Mouse (Mus musculus) retina, adult 2 months (tissue): ENCODE results near the gene Serpina1b.
"Not testable (repeated sequence)": the region's sequence is repeated elsewhere in the genome, so short reads cannot be mapped to it uniquely, and the experiment has no call there.

Experiments
- DNase-seq: peaks from one replicate; pipeline ENCODE4 v3.0.0-alpha.2; 2012; ENCODE audit warnings: low read depth, low spot score

Gene Serpina1b

GRCm38 (mm10) chr12:103830273-103830672, at the start of gene Serpina1b:
Gene Serpina1b, minus strand, starts transcription at chr12:103830373.
- not testable (repeated sequence) for DNase-seq

- not testable (repeated sequence) for DNase-seq
These were observed 36.7 kb upstream of the Serpina1b start for GRCm38 (mm10) chr12:103866873-103867272.

GRCm38 (mm10) chr12:103863101-103863974, 33.2 kb upstream of the Serpina1b start, which contains the start of gene Serpina1a:
Gene Serpina1a, minus strand, starts transcription at chr12:103863562.
- not testable (repeated sequence) for DNase-seq

GRCm38 (mm10) chr12:103860976-103861375, 30.8 kb upstream of the Serpina1b start:
- no peak for DNase-seq

- not testable (repeated sequence) for DNase-seq
These were observed 30.4 kb upstream of the Serpina1b start for GRCm38 (mm10) chr12:103860571-103860970.

- DNase-seq, result not testable (repeated sequence)
These were observed 29.4 kb upstream of the Serpina1b start for GRCm38 (mm10) chr12:103859584-103859983.

- not testable (repeated sequence) for DNase-seq
These were observed 22.9 kb upstream of the Serpina1b start for GRCm38 (mm10) chr12:103853032-103853431.

GRCm38 (mm10) chr12:103827661-103828372, 2.4 kb downstream of the Serpina1b start:
- not testable (repeated sequence) for DNase-seq

GRCm38 (mm10) chr12:103823826-103824225, 6.3 kb downstream of the Serpina1b start:
- not testable (repeated sequence) for DNase-seq

- DNase-seq, result not testable (repeated sequence)
These were observed 56.8 kb downstream of the Serpina1b start, which contains the start of gene Serpina1d for GRCm38 (mm10) chr12:103773246-103773851. Gene Serpina1d, minus strand, starts transcription at chr12:103773592.

- DNase-seq, result not testable (repeated sequence)
These were observed 59.6 kb downstream of the Serpina1b start for GRCm38 (mm10) chr12:103770597-103770996.

- not testable (repeated sequence) for DNase-seq
These were observed 67.1 kb downstream of the Serpina1b start for GRCm38 (mm10) chr12:103763083-103763482.

GRCm38 (mm10) chr12:103760316-103760715, 69.9 kb downstream of the Serpina1b start:
- DNase-seq, result not testable (repeated sequence)

GRCm38 (mm10) chr12:103745957-103746356, 84.2 kb downstream of the Serpina1b start:
- DNase-seq, result not testable (repeated sequence)

GRCm38 (mm10) chr12:103737791-103738580, 92.2 kb downstream of the Serpina1b start:
- not testable (repeated sequence) for DNase-seq

GRCm38 (mm10) chr12:103735566-103735965, 94.6 kb downstream of the Serpina1b start:
- DNase-seq, result not testable (repeated sequence)

- DNase-seq, result not testable (repeated sequence)
These were observed 95.1 kb downstream of the Serpina1b start for GRCm38 (mm10) chr12:103735101-103735500.

GRCm38 (mm10) chr12:103711537-103711936, 118.6 kb downstream of the Serpina1b start:
- DNase-seq, result no peak

- no peak for DNase-seq
These were observed 119.8 kb downstream of the Serpina1b start for GRCm38 (mm10) chr12:103710405-103710804.

GRCm38 (mm10) chr12:103706113-103706512, 124.1 kb downstream of the Serpina1b start:
- DNase-seq, result no peak

GRCm38 (mm10) chr12:103705547-103705946, 124.6 kb downstream of the Serpina1b start:
- DNase-seq, result no peak
